Mouse (Mus musculus) MEL-GATA-1-ER (cell line): Measurements from ENCODE around the gene Tdgf1.
A peak's percentile ranks its signal among the peaks of the same experiment; 100 is the strongest.

Source experiments
- DNase-seq: peaks from one replicate; pipeline ENCODE4 v3.0.0-alpha.2; 2012; ENCODE audit warnings: low read depth; ENCODE audit errors: extremely low read depth

Tdgf1 gene

GRCm38 (mm10) chr9:110945926-110946325, at the start of gene Tdgf1:
Tdgf1 (minus strand) TSS chr9:110946158.
- DNase-seq: no peak

- peak; percentile 77 for DNase-seq
Observed at GRCm38 (mm10) chr9:110994716-110995172, 48.8 kb upstream of the Tdgf1 start.

GRCm38 (mm10) chr9:110993281-110993709, 47.3 kb upstream of the Tdgf1 start:
- DNase-seq: no peak

- DNase-seq: no peak
Observed at GRCm38 (mm10) chr9:110990204-110990603, 44.2 kb upstream of the Tdgf1 start, which contains the start of gene Rtp3. Rtp3 (minus strand) TSS chr9:110990583.

GRCm38 (mm10) chr9:110989543-110989942, 43.6 kb upstream of the Tdgf1 start:
- no peak for DNase-seq

GRCm38 (mm10) chr9:110989141-110989540, 43.2 kb upstream of the Tdgf1 start:
- DNase-seq: no peak

GRCm38 (mm10) chr9:110988078-110988477, 42.1 kb upstream of the Tdgf1 start:
- DNase-seq: no peak

GRCm38 (mm10) chr9:110987331-110987730, 41.4 kb upstream of the Tdgf1 start:
- DNase-seq: no peak

GRCm38 (mm10) chr9:110985951-110986350, 40.0 kb upstream of the Tdgf1 start:
- DNase-seq: no peak

- no peak for DNase-seq
Observed at GRCm38 (mm10) chr9:110985541-110985940, 39.6 kb upstream of the Tdgf1 start.

- no peak for DNase-seq
Observed at GRCm38 (mm10) chr9:110984096-110984495, 38.1 kb upstream of the Tdgf1 start.

GRCm38 (mm10) chr9:110982351-110982750, 36.4 kb upstream of the Tdgf1 start:
- DNase-seq: no peak

- DNase-seq: no peak
Observed at GRCm38 (mm10) chr9:110979411-110979810, 33.5 kb upstream of the Tdgf1 start.

- no peak for DNase-seq
Observed at GRCm38 (mm10) chr9:110965910-110966231, 19.9 kb upstream of the Tdgf1 start.

- no peak for DNase-seq
Observed at GRCm38 (mm10) chr9:110965062-110965909, 19.3 kb upstream of the Tdgf1 start.

- no peak for DNase-seq
Observed at GRCm38 (mm10) chr9:110963566-110964115, 17.7 kb upstream of the Tdgf1 start.

GRCm38 (mm10) chr9:110961386-110961785, 15.4 kb upstream of the Tdgf1 start:
- no peak for DNase-seq

GRCm38 (mm10) chr9:110960230-110961149, 14.5 kb upstream of the Tdgf1 start:
- DNase-seq: no peak

- DNase-seq: no peak
Observed at GRCm38 (mm10) chr9:110959669-110960068, 13.7 kb upstream of the Tdgf1 start.

- DNase-seq: no peak
Observed at GRCm38 (mm10) chr9:110955962-110956361, 10.0 kb upstream of the Tdgf1 start.

- no peak for DNase-seq
Observed at GRCm38 (mm10) chr9:110954681-110955445, 8.9 kb upstream of the Tdgf1 start.
